Mouse (Mus musculus): ENCODE results near the gene Senp1.

Gene Senp1

GRCm38 (mm10) chr15:98048918-98049700 is 44.4 kb downstream of the Senp1 start:
- DNase-seq (ENCODE audit: low spot score), result no peak

- DNase-seq (ENCODE audit: low spot score), result no peak
Measured at GRCm38 (mm10) chr15:98044387-98044786, 49.2 kb downstream of the Senp1 start.

GRCm38 (mm10) chr15:98043967-98044366 is 49.6 kb downstream of the Senp1 start:
- DNase-seq (ENCODE audit: low spot score), result no peak

- DNase-seq (ENCODE audit: low spot score), result no peak
Measured at GRCm38 (mm10) chr15:98042508-98042907, 51.0 kb downstream of the Senp1 start.

DNA sequence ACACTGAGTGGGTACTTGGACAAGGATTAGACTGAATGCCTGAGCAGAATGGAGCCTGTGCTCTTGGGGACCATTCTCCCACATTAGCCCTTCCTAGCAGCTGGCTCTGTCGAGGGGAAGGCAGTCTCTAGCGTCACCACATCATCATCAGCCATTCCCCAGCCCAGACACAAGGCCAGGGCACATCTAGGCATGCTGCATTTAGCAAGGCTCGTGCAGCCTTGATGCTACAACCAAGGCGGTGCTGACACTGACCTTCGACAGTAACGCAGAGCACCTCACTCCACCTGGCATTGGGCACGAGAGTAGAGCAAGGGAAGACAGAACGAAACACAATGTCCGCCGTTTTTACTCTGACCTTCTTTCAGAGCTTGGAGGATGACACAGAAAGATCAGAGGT is 53.9 kb downstream of the Senp1 start:
- no peak for DNase-seq (ENCODE audit: low spot score)

- no peak for DNase-seq (ENCODE audit: low spot score)
Measured at GRCm38 (mm10) chr15:98036578-98036977, 57.0 kb downstream of the Senp1 start.

GRCm38 (mm10) chr15:98035076-98035755 is 58.3 kb downstream of the Senp1 start:
- DNase-seq (ENCODE audit: low spot score), result peak; percentile 75

DNA sequence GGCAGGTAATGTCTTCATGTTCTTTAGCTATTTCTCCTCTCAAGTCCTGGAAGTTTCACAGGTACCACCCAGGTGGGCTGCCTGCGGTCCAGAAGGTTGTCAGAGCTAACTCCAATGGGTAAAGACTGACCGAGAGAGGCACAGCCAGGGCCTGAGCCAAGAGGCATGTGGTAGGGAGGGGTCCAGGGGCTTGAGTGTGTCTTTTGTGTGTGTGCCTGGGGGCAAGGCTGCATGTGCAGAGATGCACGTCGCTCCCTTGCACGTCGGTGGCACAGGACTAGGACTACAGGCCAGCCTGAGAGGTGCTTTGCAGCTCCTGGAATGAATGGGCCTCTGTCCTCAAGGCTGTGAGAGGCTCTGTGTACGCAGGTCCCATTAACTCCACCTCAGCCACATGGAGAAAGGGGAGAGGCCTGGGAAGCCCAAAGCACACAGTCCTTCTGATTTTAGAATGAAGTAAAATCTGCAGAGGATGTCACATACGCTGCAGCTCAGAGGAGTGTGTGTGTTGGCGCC is 60.3 kb downstream of the Senp1 start:
- DNase-seq (ENCODE audit: low spot score), result no peak

- no peak for DNase-seq (ENCODE audit: low spot score)
Measured at GRCm38 (mm10) chr15:98029798-98030197, 63.7 kb downstream of the Senp1 start.

GRCm38 (mm10) chr15:98026967-98027904 is 66.3 kb downstream of the Senp1 start:
- DNase-seq (ENCODE audit: low spot score), result no peak

- peak; percentile 50 for DNase-seq (ENCODE audit: low spot score)
Measured at GRCm38 (mm10) chr15:98025611-98026010, 67.9 kb downstream of the Senp1 start.

GRCm38 (mm10) chr15:98023137-98023536 is 70.4 kb downstream of the Senp1 start:
- no peak for DNase-seq (ENCODE audit: low spot score)

DNA sequence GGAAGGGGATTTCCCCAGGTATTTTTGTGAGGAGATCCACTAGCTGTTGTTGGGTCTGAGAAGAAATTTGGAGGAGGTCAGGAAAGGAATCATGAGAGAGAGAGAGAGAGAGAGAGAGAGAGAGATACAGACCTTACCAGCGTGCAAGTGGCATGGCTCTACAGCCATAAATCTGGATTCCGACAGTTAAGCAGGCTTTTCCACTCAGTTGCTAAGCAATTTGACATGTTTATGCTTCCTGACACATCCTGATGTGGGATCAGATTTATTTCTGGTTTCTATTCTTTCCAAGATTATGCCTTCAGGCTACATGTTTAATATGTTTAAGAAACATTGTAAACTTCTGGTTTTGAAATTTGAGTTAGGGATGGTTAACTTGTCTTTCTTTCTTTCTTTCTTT is 71.7 kb downstream of the Senp1 start:
- DNase-seq (ENCODE audit: low spot score), result no peak

GRCm38 (mm10) chr15:98019047-98019446 is 74.5 kb downstream of the Senp1 start:
- no peak for DNase-seq (ENCODE audit: low spot score)

GRCm38 (mm10) chr15:98017925-98018324 is 75.6 kb downstream of the Senp1 start:
- DNase-seq (ENCODE audit: low spot score), result no peak

GRCm38 (mm10) chr15:98012810-98013209 is 80.7 kb downstream of the Senp1 start:
- no peak for DNase-seq (ENCODE audit: low spot score)

DNA sequence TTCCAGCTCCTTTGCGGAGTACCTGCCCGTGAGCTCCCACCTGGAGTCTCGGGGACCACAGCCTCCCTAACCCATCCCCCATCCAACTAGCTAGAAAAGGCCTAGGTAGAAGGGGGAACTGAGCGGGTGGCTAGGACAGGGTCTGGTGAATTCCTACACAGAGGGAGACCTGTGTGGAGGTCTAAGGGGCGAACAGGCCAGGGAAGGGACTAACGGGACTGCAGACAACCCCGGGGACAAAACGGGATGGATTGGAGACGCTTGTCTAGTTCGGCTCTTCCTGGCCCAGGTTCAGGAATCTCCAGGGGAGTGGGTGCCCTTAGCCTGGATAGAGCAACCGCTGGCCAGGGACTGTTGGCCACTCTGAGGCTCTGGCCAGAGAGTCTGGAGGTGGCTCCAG is 88.4 kb downstream of the Senp1 start:
- no peak for DNase-seq (ENCODE audit: low spot score)

GRCm38 (mm10) chr15:98004740-98005159 is 88.8 kb downstream of the Senp1 start:
- no peak for DNase-seq (ENCODE audit: low spot score)

DNA sequence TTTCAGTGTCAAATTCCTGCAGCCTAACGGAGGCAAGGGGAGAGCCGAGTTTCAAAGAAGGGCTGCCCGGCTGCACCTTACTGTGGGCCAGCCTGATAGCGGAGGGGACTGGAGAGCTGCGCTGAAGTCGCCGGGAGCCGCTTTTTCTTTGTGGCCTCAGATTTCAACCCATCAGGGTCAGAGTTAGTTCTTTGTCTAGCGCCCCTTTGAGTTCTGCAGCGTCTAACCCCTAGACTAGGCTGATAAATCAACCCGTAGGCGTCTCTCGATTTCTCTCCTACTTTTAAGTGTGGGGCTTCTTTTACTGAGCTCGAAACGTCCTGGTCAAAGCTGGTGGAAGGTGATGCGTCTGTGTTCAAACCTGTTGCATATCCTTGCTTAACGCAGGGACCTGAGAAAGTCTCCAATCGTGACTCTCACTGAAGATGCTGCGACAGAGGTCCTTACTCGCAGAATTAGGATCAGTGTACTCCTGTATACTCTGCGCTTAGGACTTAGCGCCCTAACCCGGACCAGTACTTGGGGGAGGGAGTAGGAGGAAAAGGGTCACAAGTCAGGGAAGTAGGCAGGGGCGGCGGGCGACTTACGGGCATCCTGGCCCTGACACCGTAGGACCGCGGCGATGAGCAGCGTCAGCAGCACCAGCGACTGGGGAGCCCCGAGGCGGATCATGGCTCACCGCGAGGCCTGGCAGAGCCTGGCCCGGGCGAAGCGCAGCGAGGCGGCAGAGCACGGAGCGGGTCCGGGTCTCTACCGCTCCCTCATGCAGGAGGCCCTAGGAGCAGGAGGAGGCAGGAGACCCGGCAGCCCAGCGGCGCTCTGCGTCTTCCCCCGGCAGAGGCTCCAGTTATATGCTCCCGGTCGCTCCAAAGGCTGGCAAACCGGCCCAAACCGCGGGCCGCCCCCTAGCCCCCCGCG is 89.5 kb downstream of the Senp1 start, which contains the start of gene Col2a1:
TSS of gene Col2a1 (minus strand) at position 874 of the 918 bp plus-strand sequence.
- peak; percentile 73 for DNase-seq (ENCODE audit: low spot score)

DNA sequence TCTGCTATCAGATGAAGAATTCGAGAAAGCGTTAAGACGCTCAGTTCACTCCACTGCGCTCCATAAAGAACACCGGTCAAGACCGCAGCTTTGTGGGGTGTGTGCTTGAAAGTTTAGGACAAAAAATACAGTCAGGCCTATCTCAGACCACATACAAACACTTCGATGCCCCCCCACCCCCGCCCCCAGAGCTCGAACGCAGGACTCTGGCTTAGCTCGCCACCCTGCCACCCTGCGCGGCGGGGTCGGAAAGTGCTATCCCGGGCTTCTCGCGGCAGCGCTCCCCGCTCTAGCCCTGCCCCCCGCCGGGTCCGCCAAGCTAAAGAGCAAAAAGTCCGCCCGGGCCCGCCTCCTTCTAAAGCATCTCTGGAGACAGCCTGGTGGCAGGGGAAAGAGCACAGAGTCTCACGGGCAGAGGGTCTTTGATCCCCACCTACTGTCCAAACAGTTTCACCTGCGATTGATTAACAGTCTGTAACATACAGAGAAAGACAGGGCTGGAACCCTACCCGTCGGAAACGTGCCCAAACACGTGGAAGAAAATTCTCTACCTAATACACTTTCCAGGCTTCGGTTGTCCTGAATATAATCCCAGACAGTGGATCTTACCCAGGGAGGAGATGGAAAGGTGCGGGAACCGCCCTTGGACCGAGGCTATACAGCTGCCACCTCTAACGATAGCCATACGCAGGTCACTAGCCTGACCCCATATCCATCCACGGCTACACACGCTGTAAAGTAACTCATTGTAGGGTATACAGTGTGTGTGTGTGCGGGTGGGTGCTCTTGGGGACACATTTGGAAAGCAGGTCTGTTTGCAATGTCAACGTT is 90.3 kb downstream of the Senp1 start:
- peak; percentile 56 for DNase-seq (ENCODE audit: low spot score)
